ENCODE assay signal across 10 mouse cellular contexts in the genomic region with DNA sequence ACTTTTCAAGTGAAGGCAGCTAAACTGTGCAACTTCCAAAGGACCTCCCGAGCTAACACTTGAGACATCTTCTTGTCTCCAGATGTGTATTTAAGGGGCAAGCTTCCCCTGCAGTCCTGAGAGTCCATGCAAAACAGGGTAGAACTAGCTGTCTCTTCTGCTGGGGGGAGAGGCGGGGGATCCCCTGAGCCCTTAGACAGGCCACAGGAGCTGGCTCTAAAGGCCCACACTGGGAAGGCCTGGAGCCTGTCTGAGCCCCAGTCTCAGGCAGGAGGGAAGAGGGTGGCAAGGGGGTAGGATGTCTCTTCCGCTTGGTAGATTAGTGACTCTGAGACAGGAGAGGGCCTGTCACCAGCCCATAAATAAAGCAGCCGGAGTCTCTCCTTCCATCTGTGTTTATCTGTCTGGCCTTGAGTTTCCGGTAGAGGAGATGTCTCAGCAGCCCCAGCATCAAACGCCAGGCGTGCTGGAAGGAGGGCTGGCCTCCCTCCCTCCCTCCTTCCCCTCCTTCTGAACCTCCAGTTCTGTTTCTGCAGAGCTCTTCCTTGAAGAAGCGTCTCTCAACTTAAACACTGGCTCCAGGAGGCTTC. TPM values are rescaled to one million over a fixed set of nuclear protein-coding genes. Genes with fewer than 3 reads are reported as not detected.
A peak's percentile ranks its signal among the peaks of the same experiment; 100 is the strongest.
DNase-seq lines count a peak whose midpoint lies in the region; ATAC-seq and TF ChIP-seq lines count a peak whose summit lies in the region.
"Had no signal": no experiment of that assay in that cellular context is flagged by ENCODE, and none has a peak within 500 bp of the region (broad histone marks: within the 10 kb centered on the region; RNA-seq: fewer than 3 reads in every experiment).

No protein-coding gene starts in this region.

- peak overlapping the region; percentile 89 for H3K27ac ChIP-seq in lung, embryonic 14.5 days (ENCODE audit: low read depth)
- H3K27ac ChIP-seq in intestine, embryonic 14.5 days (ENCODE audit: low read depth): peak overlapping the region; percentile 73
- peak overlapping the region; percentile 55 for H3K27ac ChIP-seq in small intestine, adult 2 months (ENCODE audit: insufficient read depth, low read depth, low read length)

- peak; percentile 84 for DNase-seq in lung, embryonic 14.5 days
- DNase-seq in lung, adult 18-20 months: no peak
- peak; percentile 67 for DNase-seq in T-cell, adult 2 months (ENCODE audit: low spot score)
- DNase-seq in intestine, embryonic 14.5 days (ENCODE audit: low spot score): peak; percentile 63
- DNase-seq in frontal cortex, postnatal 10 days (ENCODE audit: low spot score in 2 of 2): no peak
- DNase-seq in left cerebral cortex, postnatal 36 days (ENCODE audit: low spot score in 2 of 2): no peak
- DNase-seq in gastrocnemius, postnatal 36 days: no peak

- no peak overlapping the region for H3K9ac ChIP-seq in lung, embryonic 14.5 days
- no peak overlapping the region for H3K9ac ChIP-seq in intestine, embryonic 14.5 days (ENCODE audit: low read length)

- TF ChIP-seq CTCF in lung, embryonic 14.5 days (IDR thresholded peaks at IDR 0.05; ENCODE audit: low read depth): no peak
- TF ChIP-seq CTCF in small intestine, adult 2 months (IDR thresholded peaks at IDR 0.05; ENCODE audit: extremely low read depth, insufficient read length, insufficient replicate concordance, low read depth, low read length): no peak

- intact Hi-C loops in left cerebral cortex, postnatal 36 days (cut with DNase I): no loop called here
- intact Hi-C loops in gastrocnemius, postnatal 36 days (cut with DNase I): no loop called here

- no peak overlapping the region for H3K4me3 ChIP-seq in lung, embryonic 14.5 days (ENCODE audit: low read depth, low read length)
- no peak overlapping the region for H3K4me3 ChIP-seq in intestine, embryonic 14.5 days (ENCODE audit: low read depth, low read length)
- no peak overlapping the region for H3K4me3 ChIP-seq in small intestine, adult 2 months (ENCODE audit: low read depth, low read length)

- peaks cover 5% of the 10 kb centered on the region; the same call in 1 of the 2 replicates for H3K27me3 ChIP-seq in lung, embryonic 14.5 days (ENCODE audit: insufficient read depth, low read length)
- 0 out of 2 replicates have a peak, but pooled peaks cover 2% of the 10 kb centered on the region for H3K27me3 ChIP-seq in intestine, embryonic 14.5 days (replicated peaks; ENCODE audit: control insufficient read depth, insufficient read depth, low read length)
- peaks cover 9% of the 10 kb centered on the region for H3K27me3 ChIP-seq in small intestine, adult 2 months (ENCODE audit: control insufficient read depth, insufficient read depth, low read length)

- TF ChIP-seq POLR2A in small intestine, adult 2 months (IDR thresholded peaks at IDR 0.05; ENCODE audit: low read depth, low read length): no peak

- no peaks in the 10 kb centered on the region for H3K9me3 ChIP-seq in lung, embryonic 14.5 days (ENCODE audit: low read depth, low read length)
- H3K9me3 ChIP-seq in intestine, embryonic 14.5 days (ENCODE audit: control insufficient read depth, low read length): no peaks in the 10 kb centered on the region

- peak; percentile 81 for ATAC-seq in lung, embryonic 14.5 days (ENCODE audit: insufficient read depth)
- ATAC-seq in intestine, embryonic 14.5 days (replicated peaks; ENCODE audit: low FRiP score, low TSS enrichment, low read depth): no peak
- ATAC-seq: midbrain, embryonic 16.5 days had no signal

- 14% methylated on average over 8 of the region's 8 CpGs for WGBS in lung, embryonic 14.5 days
- WGBS in intestine, embryonic 14.5 days: 16% methylated on average over 8 of the region's 8 CpGs
- WGBS in small intestine, adult 2 months: 48% methylated on average over 8 of the region's 8 CpGs

- H3K36me3 ChIP-seq in lung, embryonic 14.5 days (ENCODE audit: insufficient read depth): no peaks in the 10 kb centered on the region
- H3K36me3 ChIP-seq in intestine, embryonic 14.5 days (ENCODE audit: control insufficient read depth, insufficient read depth, low read length): no peaks in the 10 kb centered on the region
- H3K36me3 ChIP-seq in small intestine, adult 2 months (ENCODE audit: control insufficient read depth, insufficient read depth, low read length): no peaks in the 10 kb centered on the region

- peaks cover 22% of the 10 kb centered on the region; the same call in 1 of the 2 replicates for H3K4me1 ChIP-seq in lung, embryonic 14.5 days (ENCODE audit: insufficient read depth)
- H3K4me1 ChIP-seq in intestine, embryonic 14.5 days (replicated peaks; ENCODE audit: control insufficient read depth, insufficient read depth, low read length): peaks cover 34% of the 10 kb centered on the region
- peaks cover 18% of the 10 kb centered on the region for H3K4me1 ChIP-seq in small intestine, adult 2 months (ENCODE audit: control insufficient read depth, insufficient read depth, insufficient read length, low read length)

- H3K4me2 ChIP-seq in lung, embryonic 14.5 days: no peak overlapping the region
- no peak overlapping the region for H3K4me2 ChIP-seq in intestine, embryonic 14.5 days (ENCODE audit: low read length)

RNA-seq across cellular contexts. Expression of a gene that starts 10.1 kb away (rescaled TPM):
- polyA plus RNA-seq in lung, embryonic 14.5 days (2014; fragmentation: Nextera tagmentation; extraction: Ambion mirVana): 22.3 and 23.7 TPM in 2 replicates
- 18.6 and 18.7 TPM in 2 replicates for polyA plus RNA-seq in intestine, embryonic 14.5 days (2014; fragmentation: Nextera tagmentation; extraction: Ambion mirVana)
- polyA plus RNA-seq in small intestine, adult 2 months (2012; rRNA removed): 11.0 and 20.1 TPM in 2 replicates
- total RNA-seq in left cerebral cortex, postnatal 36 days (2021): 10 to 100 TPM; 13.1 to 14.5 TPM
- total RNA-seq in gastrocnemius, postnatal 36 days (2021): 10 to 100 TPM in 1 of 2 experiments, 1 to 10 TPM in 1; 8.6 to 12.5 TPM

RNA-seq across cellular contexts. Expression of a gene that starts 20.4 kb away (rescaled TPM):
- polyA plus RNA-seq in lung, embryonic 14.5 days (2014; fragmentation: Nextera tagmentation; extraction: Ambion mirVana): 0.22 and 0.43 TPM in 2 replicates
- polyA plus RNA-seq in intestine, embryonic 14.5 days (2014; fragmentation: Nextera tagmentation; extraction: Ambion mirVana): not detected in 2 replicates
- polyA plus RNA-seq in small intestine, adult 2 months (2012; rRNA removed): 0.13 and 0.22 TPM in 2 replicates
- 1 to 10 TPM; 2.2 to 2.5 TPM for total RNA-seq in left cerebral cortex, postnatal 36 days (2021)
- total RNA-seq in gastrocnemius, postnatal 36 days (2021): not detected

RNA-seq across cellular contexts. Expression of a gene that starts 36.9 kb away (rescaled TPM):
- polyA plus RNA-seq in lung, embryonic 14.5 days (2014; fragmentation: Nextera tagmentation; extraction: Ambion mirVana): 24.5 and 30.2 TPM in 2 replicates
- 18.6 and 19.0 TPM in 2 replicates for polyA plus RNA-seq in intestine, embryonic 14.5 days (2014; fragmentation: Nextera tagmentation; extraction: Ambion mirVana)
- 23.7 and 50.0 TPM in 2 replicates for polyA plus RNA-seq in small intestine, adult 2 months (2012; rRNA removed)
- total RNA-seq in left cerebral cortex, postnatal 36 days (2021): 1 to 10 TPM; 3.7 to 3.9 TPM
- 1 to 10 TPM; 9.6 to 9.8 TPM for total RNA-seq in gastrocnemius, postnatal 36 days (2021)

RNA-seq across cellular contexts. Expression of a gene that starts 48.4 kb away (rescaled TPM):
- 1.1 and 1.5 TPM in 2 replicates for polyA plus RNA-seq in lung, embryonic 14.5 days (2014; fragmentation: Nextera tagmentation; extraction: Ambion mirVana)
- 0.44 and 0.49 TPM in 2 replicates for polyA plus RNA-seq in intestine, embryonic 14.5 days (2014; fragmentation: Nextera tagmentation; extraction: Ambion mirVana)
- 0.09 TPM in 2 replicates for polyA plus RNA-seq in small intestine, adult 2 months (2012; rRNA removed)
- total RNA-seq in left cerebral cortex, postnatal 36 days (2021): under 1 TPM; 0.32 to 0.59 TPM
- under 1 TPM in 1 of 2 experiments, not detected in 1; 0.20 TPM for total RNA-seq in gastrocnemius, postnatal 36 days (2021)
- polyA plus RNA-seq: spleen, adult 2 months had no signal

RNA-seq across cellular contexts. Expression of a gene that starts 48.5 kb away (rescaled TPM):
- 84.5 and 85.5 TPM in 2 replicates for polyA plus RNA-seq in lung, embryonic 14.5 days (2014; fragmentation: Nextera tagmentation; extraction: Ambion mirVana)
- 96.4 and 98.5 TPM in 2 replicates for polyA plus RNA-seq in intestine, embryonic 14.5 days (2014; fragmentation: Nextera tagmentation; extraction: Ambion mirVana)
- polyA plus RNA-seq in small intestine, adult 2 months (2012; rRNA removed): 32.2 and 59.3 TPM in 2 replicates
- total RNA-seq in left cerebral cortex, postnatal 36 days (2021): 10 to 100 TPM; 63.5 to 80.0 TPM
- total RNA-seq in gastrocnemius, postnatal 36 days (2021): 10 to 100 TPM; 40.8 to 45.5 TPM

Comparison
In these comparisons a context has a peak if more than half of its experiments do, and no peak if none do; other contexts are left out.
1. DNase-seq: peak in lung, embryonic 14.5 days (single experiment), T-cell, adult 2 months (single experiment) and intestine, embryonic 14.5 days (single experiment); none in lung, adult 18-20 months (0 of 2), frontal cortex, postnatal 10 days (0 of 2), left cerebral cortex, postnatal 36 days (0 of 2) and gastrocnemius, postnatal 36 days (0 of 2).
2. Peak in every context shown above with its lines, with median percentiles within 50 percentile points of each other: H3K27ac ChIP-seq.